Comparison of ENCODE assay signal across 10 mouse cellular contexts in the genomic region with DNA sequence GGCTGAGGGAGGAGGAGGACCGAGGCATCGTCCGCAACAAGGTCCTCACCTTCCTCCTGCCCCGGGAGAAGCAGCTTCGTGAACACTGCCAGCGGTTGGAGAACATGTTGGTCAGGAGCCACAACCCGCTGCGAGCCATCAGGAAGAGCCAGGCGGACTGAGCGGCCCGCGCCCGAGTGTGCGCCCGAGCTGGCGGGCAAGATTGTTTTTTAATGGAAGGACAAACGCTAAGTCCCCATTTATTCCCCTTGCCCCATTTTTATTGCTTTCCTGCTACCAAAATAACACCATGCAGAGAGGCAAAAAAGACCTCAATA. TPM values are rescaled to one million over a fixed set of nuclear protein-coding genes. Genes with fewer than 3 reads are reported as not detected.
A peak's percentile ranks its signal among the peaks of the same experiment; 100 is the strongest.
DNase-seq lines count a peak whose midpoint lies in the region; ATAC-seq lines count a peak whose summit lies in the region.
"Had no signal": no experiment of that assay in that cellular context is flagged by ENCODE, and none has a peak within 500 bp of the region (broad histone marks: within the 10 kb centered on the region; RNA-seq: fewer than 3 reads in every experiment).

No protein-coding gene starts in this region.

- WGBS in lung, embryonic 16.5 days: 25% methylated on average over 17 of the region's 17 CpGs
- 14% methylated on average over 17 of the region's 17 CpGs for WGBS in limb, embryonic 11.5 days
- 17% methylated on average over 17 of the region's 17 CpGs for WGBS in neural tube, embryonic 15.5 days

- H3K9ac ChIP-seq in lung, embryonic 16.5 days (ENCODE audit: low read length): 0 out of 2 replicates have a peak overlapping the region, but pooled peaks have one; percentile 26
- no peak overlapping the region for H3K9ac ChIP-seq in limb, embryonic 11.5 days (ENCODE audit: low read length)
- no peak overlapping the region for H3K9ac ChIP-seq in neural tube, embryonic 15.5 days (replicated peaks)

- 0 out of 2 replicates have a peak, but pooled peaks cover 3% of the 10 kb centered on the region for H3K4me1 ChIP-seq in lung, embryonic 16.5 days (replicated peaks; ENCODE audit: control insufficient read depth, insufficient read depth, low read length)
- H3K4me1 ChIP-seq in limb, embryonic 11.5 days (ENCODE audit: control insufficient read depth, insufficient read depth, low read length): peaks cover 12% of the 10 kb centered on the region
- peaks cover 32% of the 10 kb centered on the region for H3K4me1 ChIP-seq in neural tube, embryonic 15.5 days

- ATAC-seq in lung, embryonic 16.5 days (ENCODE audit: low read depth): no peak
- ATAC-seq in limb, embryonic 11.5 days (ENCODE audit: insufficient number of reproducible peaks, low FRiP score, low TSS enrichment, low read depth): no peak
- no peak for ATAC-seq in neural tube, embryonic 15.5 days (ENCODE audit: low FRiP score)

- H3K36me3 ChIP-seq in lung, embryonic 16.5 days (ENCODE audit: control insufficient read depth, insufficient read depth, low read length): no peaks in the 10 kb centered on the region
- H3K36me3 ChIP-seq in limb, embryonic 11.5 days (ENCODE audit: control insufficient read depth, insufficient read depth, low read length): no peaks in the 10 kb centered on the region
- no peaks in the 10 kb centered on the region for H3K36me3 ChIP-seq in neural tube, embryonic 15.5 days

- DNase-seq in cerebellum, postnatal 10 days: peak; percentile 77 to 81
- no peak for DNase-seq in cerebellum, adult 9-11 months
- DNase-seq in lung, postnatal 14 days: no peak
- DNase-seq in limb, embryonic 11.5 days (ENCODE audit: low spot score): no peak
- no peak for DNase-seq in thymus, adult 18-20 months
- no peak for DNase-seq in adrenal gland, adult 8-10 months

- no peak overlapping the region for H3K4me3 ChIP-seq in lung, embryonic 16.5 days (ENCODE audit: low read length)
- peak overlapping the region; percentile 23 for H3K4me3 ChIP-seq in limb, embryonic 11.5 days (ENCODE audit: low read depth, low read length)
- H3K4me3 ChIP-seq in neural tube, embryonic 15.5 days (replicated peaks): peak overlapping the region; percentile 28
- H3K4me3 ChIP-seq: myocyte had no signal

- H3K27ac ChIP-seq in lung, embryonic 16.5 days (ENCODE audit: low read length): no peak overlapping the region
- H3K27ac ChIP-seq in limb, embryonic 11.5 days (replicated peaks; ENCODE audit: low read depth, low read length): no peak overlapping the region
- H3K27ac ChIP-seq in neural tube, embryonic 15.5 days (replicated peaks): no peak overlapping the region

- H3K4me2 ChIP-seq in lung, embryonic 16.5 days (ENCODE audit: low read depth, low read length): peak overlapping the region; percentile 45
- peak overlapping the region; percentile 42 for H3K4me2 ChIP-seq in limb, embryonic 11.5 days (ENCODE audit: low read depth, severe bottlenecking)
- peak overlapping the region; percentile 57 for H3K4me2 ChIP-seq in neural tube, embryonic 15.5 days

- H3K9me3 ChIP-seq in lung, embryonic 16.5 days (ENCODE audit: control insufficient read depth, low read length): no peaks in the 10 kb centered on the region
- H3K9me3 ChIP-seq in limb, embryonic 11.5 days (ENCODE audit: control insufficient read depth, low read length): no peaks in the 10 kb centered on the region
- H3K9me3 ChIP-seq in neural tube, embryonic 15.5 days (replicated peaks): no peaks in the 10 kb centered on the region

- peaks cover 14% of the 10 kb centered on the region for H3K27me3 ChIP-seq in lung, embryonic 16.5 days (ENCODE audit: control insufficient read depth, insufficient read depth, low read depth, low read length)
- no peaks in the 10 kb centered on the region for H3K27me3 ChIP-seq in limb, embryonic 11.5 days (ENCODE audit: control insufficient read depth, insufficient read depth, low read length)
- H3K27me3 ChIP-seq in neural tube, embryonic 15.5 days (replicated peaks): no peaks in the 10 kb centered on the region

RNA-seq across cellular contexts. Expression of gene Ccdc182, which starts 0.5 kb away (rescaled TPM):
- not detected in 2 replicates for polyA plus RNA-seq in lung, embryonic 16.5 days (2015; fragmentation: Nextera tagmentation; extraction: Ambion mirVana)
- 0.12 and 0.52 TPM in 2 replicates for polyA plus RNA-seq in limb, embryonic 11.5 days (2014; fragmentation: Nextera tagmentation; extraction: Ambion mirVana)
- 0.13 and 0.15 TPM in 2 replicates for polyA plus RNA-seq in neural tube, embryonic 15.5 days (2015; fragmentation: Nextera tagmentation; extraction: Ambion mirVana)
- total RNA-seq in adrenal gland, adult 8-10 months (2022): under 1 TPM in 1 of 4 experiments, not detected in 3; 0.40 TPM
- total RNA-seq: common myeloid progenitor, adult 5-6 weeks had no signal
- polyA plus RNA-seq: myocyte had no signal

Comparison
In these comparisons a context has a peak if more than half of its experiments do, and no peak if none do; other contexts are left out.
1. DNase-seq: peak in cerebellum, postnatal 10 days (2 of 2); none in cerebellum, adult 9-11 months (single experiment), lung, postnatal 14 days (single experiment), limb, embryonic 11.5 days (single experiment), thymus, adult 18-20 months (0 of 2) and adrenal gland, adult 8-10 months (single experiment).
2. Peak in every context shown above with its lines, with median percentiles within 50 percentile points of each other: H3K4me2 ChIP-seq.